Mouse (Mus musculus) heart, embryonic 16.5 days (tissue): ENCODE measurements around the gene Dst. TPM values are rescaled to one million over a fixed set of nuclear protein-coding genes. Genes with fewer than 3 reads are reported as not detected.

Experiments
- ATAC-seq: fragments of 200-750 bp; cut with Nextera tagmentation; replicated peaks from 2 replicates; pipeline ENCODE4 v1.8.0; 2017; ENCODE audit warnings: moderate number of reproducible peaks; ENCODE audit not compliant: insufficient read depth, low FRiP score; ENCODE audit errors: extremely low read depth
- H3K27ac ChIP-seq: fragments of 300-500 bp; sonication (generic); 2 replicates; pipeline ENCODE4 v1.5.1; 2014; ENCODE audit warnings: mild to moderate bottlenecking, low read length, control low read depth, moderate library complexity
- H3K27me3 ChIP-seq: fragments of 300-500 bp; sonication (generic); 2 replicates; pipeline ENCODE4 v1.6.1; 2014; ENCODE audit warnings: low read length, mixed read lengths; ENCODE audit not compliant: control insufficient read depth, insufficient read depth
- H3K36me3 ChIP-seq: fragments of 300-500 bp; sonication (generic); 2 replicates; pipeline ENCODE4 v1.6.1; 2014; ENCODE audit not compliant: control insufficient read depth, insufficient read depth
- H3K4me1 ChIP-seq: fragments of 300-500 bp; sonication (generic); 2 replicates; pipeline ENCODE4 v1.6.1; 2014; ENCODE audit warnings: low read length, mixed read lengths; ENCODE audit not compliant: control insufficient read depth, insufficient read depth
- H3K4me2 ChIP-seq: fragments of 300-500 bp; sonication (generic); 2 replicates; pipeline ENCODE4 v1.6.1; 2014; ENCODE audit warnings: low read depth, mild to moderate bottlenecking, control low read depth, low read length
- H3K4me3 ChIP-seq: fragments of 300-500 bp; sonication (generic); 2 replicates; pipeline ENCODE4 v1.5.1; 2014; ENCODE audit warnings: mild to moderate bottlenecking, control low read depth, low read length
- H3K9ac ChIP-seq: fragments of 300-500 bp; sonication (generic); 2 replicates; pipeline ENCODE4 v1.6.1; 2014; ENCODE audit warnings: low read length, control low read depth
- H3K9me3 ChIP-seq: fragments of 300-500 bp; sonication (generic); replicated peaks from 2 replicates; pipeline ENCODE4 v1.6.1; 2016; ENCODE audit warnings: low read length; ENCODE audit not compliant: control insufficient read depth
- WGBS: fragments of 180-500 bp; shearing (Covaris S2); extraction: QIAGEN DNeasy Blood & Tissue Kit; methylation state at CpG from one replicate; pipeline ENCODE4 v1.1.7; 2014; 5-methylcytosine and 5-hydroxymethylcytosine counted together
- polyA plus RNA-seq: library from polyadenylated mRNA; unstranded; fragments of >200 nt; fragmentation: Nextera tagmentation; extraction: Ambion mirVana; gene quantifications from 2 replicates; pipeline ENCODE4 v1.2.1, GENCODE M21; 2015

Gene Dst
- polyA plus RNA-seq, 1 experiment from 2014 or later = 23.1 TPM

- H3K4me3 ChIP-seq = no peak overlapping the region
These were observed 368.7 kb downstream of the Dst start for GRCm38 (mm10) chr1:34276756-34277155.

GRCm38 (mm10) chr1:34277259-34277658 lies 369.2 kb downstream of the Dst start:
- no peaks in the 10 kb centered on the region for H3K9me3 ChIP-seq
- H3K4me2 ChIP-seq = no peak overlapping the region
- no peak overlapping the region for H3K9ac ChIP-seq
- H3K27me3 ChIP-seq = no peaks in the 10 kb centered on the region
- WGBS = 73% methylated on average over 8 of the region's 8 CpGs
- no peak overlapping the region for H3K27ac ChIP-seq
- no peak overlapping the region for H3K4me3 ChIP-seq
- H3K4me1 ChIP-seq = peaks cover 8% of the 10 kb centered on the region
- H3K36me3 ChIP-seq = peaks cover 50% of the 10 kb centered on the region
- ATAC-seq = no peak

More at GRCm38 (mm10) chr1:34276756-34277155, 368.7 kb downstream of the Dst start:
- 91% methylated on average over 7 of the region's 7 CpGs for WGBS
- Histone ChIP-seq H3K4me2 (no peak overlapping the region), H3K9ac (no peak overlapping the region), H3K9me3 (no peaks in the 10 kb centered on the region), H3K4me1 (peaks cover 8% of the 10 kb centered on the region), H3K27ac (peak overlapping the region; percentile 33; the same call in 1 of the 2 replicates), H3K27me3 (no peaks in the 10 kb centered on the region), H3K36me3 (peaks cover 55% of the 10 kb centered on the region)
- no peak for ATAC-seq

DNA sequence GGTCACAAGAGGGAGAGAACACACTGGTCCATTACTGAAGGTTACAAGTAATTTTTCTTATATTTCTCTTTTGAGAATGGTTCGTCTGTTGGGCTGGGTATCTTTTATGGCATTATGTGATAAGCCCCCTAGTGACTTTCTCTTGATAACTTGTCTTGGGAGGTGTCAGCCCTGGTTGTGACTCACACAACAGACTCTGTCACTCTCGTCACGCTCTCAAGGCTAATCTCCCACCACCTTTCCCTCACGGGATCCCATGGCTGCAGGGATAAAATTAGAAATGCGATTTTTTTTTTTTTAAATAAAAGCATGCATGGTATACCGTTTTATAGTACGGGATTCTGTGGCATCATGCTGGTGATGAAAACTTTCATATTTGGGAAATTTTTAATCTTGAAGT lies 375.5 kb downstream of the Dst start:
- Histone ChIP-seq H3K4me3 (no peak overlapping the region), H3K36me3 (peaks cover 32% of the 10 kb centered on the region), H3K4me1 (no peaks in the 10 kb centered on the region; the same call in 1 of the 2 replicates), H3K9ac (no peak overlapping the region), H3K27ac (peak overlapping the region; percentile 51; the same call in 1 of the 2 replicates), H3K27me3 (no peaks in the 10 kb centered on the region), H3K4me2 (no peak overlapping the region), H3K9me3 (no peaks in the 10 kb centered on the region)
- 39% methylated on average over 7 of the region's 7 CpGs for WGBS
- 0 out of 2 replicates have a peak, but pooled peaks have one; percentile 18 for ATAC-seq

- Histone ChIP-seq H3K27me3 (no peaks in the 10 kb centered on the region), H3K9ac (no peak overlapping the region), H3K27ac (no peak overlapping the region), H3K4me3 (no peak overlapping the region), H3K4me1 (peaks cover 10% of the 10 kb centered on the region), H3K36me3 (peaks cover 26% of the 10 kb centered on the region), H3K4me2 (no peak overlapping the region), H3K9me3 (no peaks in the 10 kb centered on the region)
- 88% methylated on average over 9 of the region's 9 CpGs for WGBS
- no peak for ATAC-seq
These were observed 377.0 kb downstream of the Dst start for GRCm38 (mm10) chr1:34284979-34285378.

DNA sequence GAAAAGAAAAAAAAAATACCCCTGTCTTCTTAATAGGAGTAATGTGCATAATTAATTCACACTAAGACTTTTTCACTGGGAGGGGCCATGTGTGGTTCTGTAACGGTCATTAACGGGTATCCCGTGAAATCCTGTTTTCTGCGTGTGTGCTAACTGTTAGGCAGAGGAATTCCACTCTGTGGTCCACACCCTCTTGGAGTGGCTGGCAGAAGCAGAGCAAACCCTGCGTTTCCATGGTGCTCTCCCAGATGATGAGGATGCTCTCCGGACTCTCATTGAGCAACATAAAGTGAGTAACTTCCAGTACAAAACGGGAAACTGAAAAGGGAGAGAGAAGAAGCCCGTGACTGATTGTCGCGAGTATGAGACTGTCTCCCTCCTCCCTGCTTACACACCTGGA lies 379.7 kb downstream of the Dst start:
- H3K36me3 ChIP-seq = peaks cover 43% of the 10 kb centered on the region
- H3K9ac ChIP-seq = no peak overlapping the region
- no peaks in the 10 kb centered on the region for H3K27me3 ChIP-seq
- H3K4me3 ChIP-seq = no peak overlapping the region
- H3K4me1 ChIP-seq = peaks cover 13% of the 10 kb centered on the region
- no peak overlapping the region for H3K4me2 ChIP-seq
- no peak for ATAC-seq
- WGBS = 87% methylated on average over 10 of the region's 10 CpGs
- H3K9me3 ChIP-seq = 0 out of 2 replicates have a peak, but pooled peaks cover 4% of the 10 kb centered on the region
- H3K27ac ChIP-seq = no peak overlapping the region

DNA sequence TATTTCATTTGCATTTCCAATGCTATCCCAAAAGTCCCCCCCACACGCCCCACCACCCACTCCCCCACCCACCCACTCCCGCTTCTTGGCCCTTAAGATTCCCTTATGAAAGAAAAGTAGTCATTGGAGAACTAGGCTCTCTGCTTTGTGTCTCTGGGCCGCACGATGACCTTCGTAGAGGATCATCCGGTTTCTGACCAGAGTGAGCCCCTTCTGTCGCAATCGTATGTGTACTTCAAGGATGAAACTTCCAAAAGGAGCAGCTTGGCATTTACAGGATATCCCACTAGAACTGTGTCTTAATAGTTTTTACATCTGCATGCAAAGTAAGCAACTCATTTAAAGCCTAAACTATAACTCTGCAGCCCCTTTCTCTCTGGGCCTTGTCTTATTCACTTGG lies 380.2 kb downstream of the Dst start:
- peaks cover 42% of the 10 kb centered on the region for H3K36me3 ChIP-seq
- H3K27me3 ChIP-seq = no peaks in the 10 kb centered on the region
- H3K27ac ChIP-seq = no peak overlapping the region
- H3K4me1 ChIP-seq = peaks cover 14% of the 10 kb centered on the region
- H3K4me3 ChIP-seq = no peak overlapping the region
- WGBS = 89% methylated on average over 8 of the region's 8 CpGs
- H3K9ac ChIP-seq = no peak overlapping the region
- ATAC-seq = no peak
- H3K4me2 ChIP-seq = no peak overlapping the region
- H3K9me3 ChIP-seq = 0 out of 2 replicates have a peak, but pooled peaks cover 4% of the 10 kb centered on the region

DNA sequence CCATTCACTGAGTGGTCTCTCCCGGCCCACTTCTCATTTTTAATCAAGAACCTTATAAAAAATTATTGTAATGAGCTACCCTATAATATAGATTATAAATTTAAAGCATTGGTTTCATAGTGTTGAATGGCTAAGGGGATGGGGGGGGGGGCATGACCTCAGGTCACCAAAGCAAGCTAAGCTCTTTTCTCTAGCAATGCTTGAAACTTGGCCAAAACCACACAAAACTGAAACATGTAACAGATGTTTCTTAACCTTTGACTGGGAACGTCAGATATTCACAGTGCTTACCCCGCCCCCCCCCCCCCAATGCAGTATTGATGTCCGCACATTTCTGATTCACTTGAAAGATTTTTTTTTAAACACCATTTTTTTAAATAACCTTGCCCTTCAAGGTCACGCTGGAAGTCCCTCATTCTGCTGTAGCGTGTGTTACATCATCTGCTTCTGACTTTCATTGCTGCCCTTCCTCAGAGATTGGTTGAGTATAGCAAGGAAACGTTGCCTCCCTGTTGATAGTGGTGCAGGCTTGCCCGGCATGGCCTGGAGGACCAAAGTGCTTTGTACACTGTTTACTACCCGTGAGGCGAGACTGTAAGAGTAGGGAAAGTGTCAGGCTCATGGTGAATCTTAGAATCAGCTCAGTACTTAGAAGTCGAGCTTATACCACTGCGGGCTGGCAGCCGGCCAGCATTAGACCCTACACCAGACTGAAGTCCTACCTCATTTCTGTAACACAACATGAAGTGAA lies 380.9 kb downstream of the Dst start:
- Histone ChIP-seq H3K27ac (peak overlapping the region; percentile 82), H3K27me3 (no peaks in the 10 kb centered on the region), H3K4me3 (no peak overlapping the region), H3K4me1 (peaks cover 14% of the 10 kb centered on the region), H3K4me2 (no peak overlapping the region), H3K9me3 (0 out of 2 replicates have a peak, but pooled peaks cover 4% of the 10 kb centered on the region), H3K36me3 (peaks cover 47% of the 10 kb centered on the region), H3K9ac (no peak overlapping the region; the same call in 1 of the 2 replicates)
- ATAC-seq = no peak
- 64% methylated on average over 13 of the region's 13 CpGs for WGBS

- Histone ChIP-seq H3K9me3 (0 out of 2 replicates have a peak, but pooled peaks cover 4% of the 10 kb centered on the region), H3K4me1 (peaks cover 14% of the 10 kb centered on the region), H3K9ac (no peak overlapping the region; the same call in 1 of the 2 replicates), H3K36me3 (peaks cover 48% of the 10 kb centered on the region), H3K27me3 (no peaks in the 10 kb centered on the region), H3K4me2 (no peak overlapping the region), H3K4me3 (no peak overlapping the region), H3K27ac (peak overlapping the region; percentile 82)
- WGBS = 66% methylated on average over 14 of the region's 14 CpGs
- peak; percentile 28; the same call in 1 of the 2 replicates for ATAC-seq
These were observed 381.4 kb downstream of the Dst start for GRCm38 (mm10) chr1:34289472-34289748.

DNA sequence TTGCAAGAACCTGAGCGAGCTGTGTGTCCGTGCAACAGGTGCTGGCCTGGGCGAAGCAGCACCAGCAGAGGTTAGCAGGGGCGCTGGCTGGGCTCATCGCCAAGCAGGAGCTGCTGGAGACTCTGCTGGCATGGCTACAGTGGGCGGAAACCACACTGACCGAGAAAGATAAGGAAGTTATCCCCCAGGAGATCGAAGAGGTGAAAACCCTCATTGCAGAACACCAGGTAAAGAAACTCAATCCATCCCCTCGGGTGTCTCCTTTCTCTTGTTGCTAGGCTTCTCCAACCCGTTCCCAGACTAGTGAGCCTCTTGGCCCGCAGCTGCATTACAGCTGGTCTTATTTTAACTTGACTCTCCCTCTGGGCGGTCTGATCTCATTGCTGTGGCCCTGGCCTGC lies 382.3 kb downstream of the Dst start:
- Histone ChIP-seq H3K4me1 (peaks cover 14% of the 10 kb centered on the region), H3K4me3 (no peak overlapping the region), H3K27ac (peak overlapping the region; percentile 82), H3K27me3 (no peaks in the 10 kb centered on the region), H3K9me3 (0 out of 2 replicates have a peak, but pooled peaks cover 4% of the 10 kb centered on the region), H3K36me3 (peaks cover 50% of the 10 kb centered on the region), H3K9ac (no peak overlapping the region), H3K4me2 (0 out of 2 replicates have a peak overlapping the region, but pooled peaks have one; percentile 9)
- peak; percentile 71 for ATAC-seq
- 45% methylated on average over 12 of the region's 12 CpGs for WGBS
